Mouse (Mus musculus): ENCODE data around the gene Usp2.

DNA sequence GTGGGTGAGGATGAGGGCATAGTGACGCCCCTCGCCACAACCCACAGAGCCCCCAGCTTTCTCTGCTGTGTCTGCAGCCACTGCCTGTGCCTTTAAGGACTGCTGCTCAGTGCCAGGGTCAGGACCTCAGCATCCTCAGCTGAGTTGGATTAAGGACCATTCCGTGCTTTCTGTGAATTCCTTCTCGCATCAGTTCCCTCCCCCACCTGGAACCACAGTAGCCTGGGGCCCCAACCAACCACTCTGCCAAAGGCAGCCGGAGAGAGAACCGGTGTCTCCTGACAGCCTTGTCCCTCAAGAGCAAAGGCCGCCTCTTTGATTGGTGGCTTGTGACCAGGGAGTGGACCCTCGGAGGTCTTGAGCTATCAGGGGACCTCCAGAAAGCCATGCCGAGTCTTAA is 34.7 kb downstream of the Usp2 start, which contains the start of gene Mfrp:
- TF ChIP-seq CTCF (IDR thresholded peaks at IDR 0.05; ENCODE audit: control insufficient read depth, insufficient read depth, insufficient replicate concordance, low read depth, low read length) (no peak), POLR2A (IDR thresholded peaks at IDR 0.05; ENCODE audit: control insufficient read depth, low read depth, low read length) (no peak)
